Mouse (Mus musculus): ENCODE measurements at regions not wholly inside any gene's neighbourhood (a gene's known extent, or its start where the extent isn't known, plus 50 kb on each side); places are given as distances from the start of the nearest gene placed in this dataset.

DNA sequence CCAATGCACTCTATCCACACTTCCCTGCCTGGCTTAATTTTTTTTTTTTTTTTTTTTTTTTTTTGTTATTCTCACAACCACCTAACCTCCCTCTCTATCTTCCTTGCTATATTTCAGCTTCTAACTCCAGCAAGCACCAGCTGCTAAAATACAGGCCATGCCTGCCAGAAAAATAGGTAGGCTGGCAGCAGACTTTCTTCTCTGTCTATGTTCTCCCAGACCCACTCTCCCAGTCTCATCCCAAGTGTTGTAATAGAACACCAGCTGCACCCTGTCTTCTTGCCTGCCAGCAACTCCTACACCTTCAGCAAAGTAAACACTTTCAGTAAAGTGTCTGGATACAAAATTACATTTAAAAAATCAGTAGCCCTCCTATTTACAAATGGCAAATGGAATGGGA is 1041.8 kb downstream of the Pcdh19 start:
- no peak overlapping the region for H3K9ac ChIP-seq (ENCODE audit: control insufficient read depth, low read depth, low read length, poor library complexity, severe bottlenecking)
- H3K4me3 ChIP-seq (ENCODE audit: control insufficient read depth in 1 of 2, insufficient read depth in 1 of 2, low read depth in 2 of 2, low read length in 2 of 2), result no peak overlapping the region
- H3K9me3 ChIP-seq (replicated peaks; ENCODE audit: insufficient read depth, low read length), result no peaks in the 10 kb centered on the region
- no peak overlapping the region for H3K27ac ChIP-seq (ENCODE audit: control insufficient read depth, low read depth, low read length)
- H3K4me1 ChIP-seq (ENCODE audit: control insufficient read depth in 1 of 2, insufficient read depth in 2 of 2, low read length in 2 of 2), result no peaks in the 10 kb centered on the region
- DNase-seq (ENCODE audit: low read depth, low spot score), result no peak
- no peaks in the 10 kb centered on the region for H3K36me3 ChIP-seq (ENCODE audit: control insufficient read depth in 1 of 2, insufficient read depth in 2 of 2, low read length in 2 of 2)
- H3K79me2 ChIP-seq (ENCODE audit: control insufficient read depth, insufficient read depth, low read length, poor library complexity), result no peaks in the 10 kb centered on the region
- TF ChIP-seq TCF12 (IDR thresholded peaks at IDR 0.05; ENCODE audit: low read depth, low read length) (no peak), ZKSCAN1 (IDR thresholded peaks at IDR 0.05; ENCODE audit: low read depth, low read length) (no peak), MYB (IDR thresholded peaks at IDR 0.05; ENCODE audit: low read depth, low read length) (no peak), MAFK (IDR thresholded peaks at IDR 0.05; ENCODE audit: borderline replicate concordance, low read depth, low read length) (no peak)
- no peaks in the 10 kb centered on the region for H3K27me3 ChIP-seq (ENCODE audit: control insufficient read depth in 1 of 2, insufficient read depth in 2 of 2, low read length in 2 of 2)

DNA sequence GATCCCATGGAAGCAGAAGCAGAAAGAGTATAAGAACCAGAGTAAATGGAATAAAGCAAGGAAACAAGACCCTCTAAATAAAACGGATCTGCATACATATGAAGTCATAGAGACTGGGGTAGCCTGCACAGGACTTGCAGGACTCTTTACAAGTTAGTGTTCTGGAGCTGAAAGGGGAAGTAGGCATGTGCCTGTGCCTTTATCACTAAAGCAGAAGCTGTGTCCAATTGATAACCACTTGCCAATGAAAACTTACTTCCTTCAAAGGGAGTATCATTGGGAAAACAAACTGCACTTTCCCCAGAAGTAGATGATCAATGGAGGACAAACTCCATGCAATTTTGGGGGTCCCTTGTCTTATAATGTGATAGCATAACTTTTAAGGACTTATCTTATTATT is 1091.9 kb downstream of the Pcdh19 start:
- Histone ChIP-seq H3K4me3 (ENCODE audit: control insufficient read depth in 1 of 2, insufficient read depth in 1 of 2, low read depth in 2 of 2, low read length in 2 of 2) (peak overlapping the region in 1 of 2 experiments; percentile 23; a peak in 2 of 4 replicates), H3K27ac (ENCODE audit: control insufficient read depth, low read depth, low read length) (peak overlapping the region; percentile 69), H3K79me2 (ENCODE audit: control insufficient read depth, insufficient read depth, low read length, poor library complexity) (no peaks in the 10 kb centered on the region), H3K36me3 (ENCODE audit: control insufficient read depth in 1 of 2, insufficient read depth in 2 of 2, low read length in 2 of 2) (peaks cover 0 to 13% of the 10 kb centered on the region in 2 experiments; a peak in 2 of 4 replicates), H3K9ac (ENCODE audit: control insufficient read depth, low read depth, low read length, poor library complexity, severe bottlenecking) (peak overlapping the region; percentile 21; the same call in 1 of the 2 replicates), H3K4me1 (ENCODE audit: control insufficient read depth in 1 of 2, insufficient read depth in 2 of 2, low read length in 2 of 2) (peaks cover 2 to 12% of the 10 kb centered on the region in 2 experiments; a peak in 3 of 4 replicates), H3K27me3 (ENCODE audit: control insufficient read depth in 1 of 2, insufficient read depth in 2 of 2, low read length in 2 of 2) (no peaks in the 10 kb centered on the region), H3K9me3 (replicated peaks; ENCODE audit: insufficient read depth, low read length) (no peaks in the 10 kb centered on the region)
- DNase-seq (ENCODE audit: low read depth, low spot score), result peak; percentile 96
- TF ChIP-seq MEF2A (IDR thresholded peaks at IDR 0.05; ENCODE audit: extremely low read depth, insufficient replicate concordance, low read depth, low read length, poor library complexity, severe bottlenecking) (0 out of 2 replicates have a peak, but pooled peaks have one; percentile 43), NRF1 (IDR thresholded peaks at IDR 0.05; ENCODE audit: insufficient read depth, low read depth, low read length, poor library complexity, severe bottlenecking) (no peak), SIN3A (IDR thresholded peaks at IDR 0.05; ENCODE audit: low read length) (peak; percentile 40; the same call in 1 of the 2 replicates), TCF12 (IDR thresholded peaks at IDR 0.05; ENCODE audit: low read depth, low read length) (peak; percentile 98), POLR2AphosphoS5 (IDR thresholded peaks at IDR 0.05; ENCODE audit: borderline replicate concordance, low read depth, low read length) (no peak), MYC (IDR thresholded peaks at IDR 0.05; ENCODE audit: low read depth, low read length) (peak; percentile 96), USF1 (IDR thresholded peaks at IDR 0.05; ENCODE audit: low read depth, low read length) (0 out of 2 replicates have a peak, but pooled peaks have one; percentile 39), MAX (IDR thresholded peaks at IDR 0.05; ENCODE audit: low read length) (peak; percentile 78), TBP (IDR thresholded peaks at IDR 0.05; ENCODE audit: low read depth, low read length) (peak; percentile 61; the same call in 1 of the 2 replicates), CHD2 (IDR thresholded peaks at IDR 0.05; ENCODE audit: low read length) (peak; percentile 67), NELFE (IDR thresholded peaks at IDR 0.05; ENCODE audit: low read depth, low read length) (no peak), MXI1 (IDR thresholded peaks at IDR 0.05; ENCODE audit: low read depth, low read length) (no peak), ZMIZ1 (IDR thresholded peaks at IDR 0.05; ENCODE audit: low read depth, low read length) (no peak), TAL1 (IDR thresholded peaks at IDR 0.05; ENCODE audit: low read length) (peak; percentile 95), ELF1 (IDR thresholded peaks at IDR 0.05; ENCODE audit: low read depth, low read length) (0 out of 2 replicates have a peak, but pooled peaks have one; percentile 43), ETS1 (IDR thresholded peaks at IDR 0.05; ENCODE audit: low read depth, low read length) (peak; percentile 89), GABPA (IDR thresholded peaks at IDR 0.05; ENCODE audit: low read depth, low read length) (no peak), EP300 (IDR thresholded peaks at IDR 0.05; ENCODE audit: low read depth in 1 of 2, low read length in 2 of 2) (peak; percentile 98 to 100), GATA1 (IDR thresholded peaks at IDR 0.05; ENCODE audit: low read depth, low read length) (peak; percentile 100), UBTF (IDR thresholded peaks at IDR 0.05; ENCODE audit: borderline replicate concordance, insufficient read depth, low read depth, low read length) (no peak), BHLHE40 (IDR thresholded peaks at IDR 0.05; ENCODE audit: borderline replicate concordance, low read depth, low read length) (peak; percentile 98), ZNF384 (IDR thresholded peaks at IDR 0.05; ENCODE audit: low read depth, low read length) (0 out of 2 replicates have a peak, but pooled peaks have one; percentile 37), RCOR1 (IDR thresholded peaks at IDR 0.05; ENCODE audit: low read depth, low read length) (peak; percentile 95), SMC3 (IDR thresholded peaks at IDR 0.05; ENCODE audit: low read depth, low read length) (no peak; the same call in 1 of the 2 replicates), JUND (IDR thresholded peaks at IDR 0.05; ENCODE audit: low read depth, low read length) (peak; percentile 87)

Data from MEL (cell line).